Mouse (Mus musculus): ENCODE data around the gene Sdsl.
"Not testable (repeated sequence)": the region's sequence is repeated elsewhere in the genome, so short reads cannot be mapped to it uniquely, and the experiment has no call there.

Gene Sdsl

DNA sequence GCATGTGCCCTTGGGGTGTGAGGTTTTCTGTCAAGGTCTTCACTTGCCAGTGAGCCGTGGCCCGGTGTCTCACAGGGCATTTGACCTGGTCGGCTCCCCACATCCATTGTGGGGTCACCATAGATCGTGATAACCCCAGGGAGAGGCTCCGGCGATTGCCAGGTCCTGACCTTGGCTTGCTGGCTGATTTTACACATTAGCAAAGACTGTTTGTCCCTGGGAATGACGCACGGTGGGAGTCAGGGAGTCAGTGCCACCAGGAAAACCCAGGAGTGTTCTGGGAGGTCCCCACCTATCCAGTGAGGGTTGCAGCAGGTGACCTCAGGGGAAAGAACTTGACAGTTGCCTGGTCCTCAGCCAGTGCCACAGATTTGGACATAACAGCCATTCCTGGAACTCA lies at the start of gene Sdsl:
Sdsl (minus strand) TSS at position 41 of the 400 bp plus-strand sequence.
- DNase-seq (ENCODE audit: low spot score), result no peak

- no peak for DNase-seq (ENCODE audit: low spot score)
Observed at GRCm38 (mm10) chr5:120517552-120517951, 44.9 kb upstream of the Sdsl start.

DNA sequence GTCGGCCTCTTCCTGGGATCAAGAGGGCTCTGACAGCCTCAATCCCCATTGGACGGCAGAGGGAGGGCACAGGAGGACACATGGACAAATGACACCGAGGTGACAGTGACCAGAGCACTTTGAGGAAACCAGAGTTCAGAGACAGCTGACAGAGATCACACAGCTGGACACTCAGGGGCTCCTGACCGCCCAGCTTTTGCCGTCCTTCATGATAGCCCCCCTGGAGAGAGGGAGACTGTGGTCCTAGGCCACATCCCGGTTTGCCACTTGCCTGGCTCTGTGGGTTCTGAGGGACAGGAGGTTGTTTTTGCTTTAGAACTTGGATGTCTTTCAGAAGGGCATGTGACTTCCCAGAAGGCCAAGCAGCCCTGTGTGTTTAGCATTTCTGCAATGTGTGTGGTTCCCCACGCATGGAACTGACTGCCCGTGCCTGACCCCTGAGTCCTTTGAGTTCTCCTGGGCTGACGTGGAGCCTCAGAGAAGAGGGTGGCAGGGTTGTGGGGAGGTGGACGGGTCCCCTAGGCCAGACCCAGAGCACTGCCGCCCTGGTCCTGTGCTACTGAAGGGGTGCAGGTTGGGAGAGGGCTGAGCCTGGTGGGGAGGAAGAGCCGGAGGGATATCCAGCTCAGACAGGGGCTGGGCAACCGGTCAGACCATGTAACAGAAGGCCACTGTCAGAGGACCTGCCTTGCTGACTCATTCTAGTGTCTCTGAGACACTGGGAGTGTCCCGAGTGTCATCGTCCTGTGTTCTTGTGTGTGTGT lies 43.8 kb upstream of the Sdsl start:
- no peak for DNase-seq (ENCODE audit: low spot score)

GRCm38 (mm10) chr5:120515451-120515850 lies 42.8 kb upstream of the Sdsl start:
- DNase-seq (ENCODE audit: low spot score), result no peak

- DNase-seq (ENCODE audit: low spot score), result no peak
Observed at GRCm38 (mm10) chr5:120514754-120515153, 42.1 kb upstream of the Sdsl start.

DNA sequence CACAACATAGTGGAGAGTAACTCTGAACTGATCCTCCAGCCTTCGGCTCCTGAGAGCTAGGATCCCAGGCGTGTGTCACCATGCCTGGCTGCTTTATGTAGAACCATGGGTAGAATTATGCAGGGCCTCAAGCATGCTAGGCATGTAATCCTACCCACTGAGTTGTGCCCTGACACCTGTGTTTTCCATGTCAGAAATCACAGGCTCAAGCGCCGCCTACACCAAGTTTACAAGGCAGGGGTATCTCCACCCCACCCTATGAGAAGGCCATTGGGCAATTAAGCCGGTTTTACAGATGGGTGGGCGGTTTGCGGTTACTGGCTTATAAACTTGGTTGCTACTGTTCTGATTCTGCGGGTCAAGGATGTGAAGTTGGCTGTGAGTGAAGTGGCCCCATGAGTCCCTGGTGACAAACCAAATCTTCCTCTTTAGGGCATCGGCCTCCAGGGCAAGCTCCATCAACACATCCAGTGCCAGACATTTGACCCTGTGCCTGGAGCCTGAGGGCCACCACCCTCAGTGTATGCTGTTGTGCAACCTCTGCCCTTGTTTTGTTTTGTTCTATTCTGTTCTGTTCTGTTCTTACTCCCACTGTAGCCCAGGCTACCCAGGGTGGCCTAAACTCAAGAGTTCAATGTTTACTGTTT lies 41.5 kb upstream of the Sdsl start:
- no peak for DNase-seq (ENCODE audit: low spot score)

DNA sequence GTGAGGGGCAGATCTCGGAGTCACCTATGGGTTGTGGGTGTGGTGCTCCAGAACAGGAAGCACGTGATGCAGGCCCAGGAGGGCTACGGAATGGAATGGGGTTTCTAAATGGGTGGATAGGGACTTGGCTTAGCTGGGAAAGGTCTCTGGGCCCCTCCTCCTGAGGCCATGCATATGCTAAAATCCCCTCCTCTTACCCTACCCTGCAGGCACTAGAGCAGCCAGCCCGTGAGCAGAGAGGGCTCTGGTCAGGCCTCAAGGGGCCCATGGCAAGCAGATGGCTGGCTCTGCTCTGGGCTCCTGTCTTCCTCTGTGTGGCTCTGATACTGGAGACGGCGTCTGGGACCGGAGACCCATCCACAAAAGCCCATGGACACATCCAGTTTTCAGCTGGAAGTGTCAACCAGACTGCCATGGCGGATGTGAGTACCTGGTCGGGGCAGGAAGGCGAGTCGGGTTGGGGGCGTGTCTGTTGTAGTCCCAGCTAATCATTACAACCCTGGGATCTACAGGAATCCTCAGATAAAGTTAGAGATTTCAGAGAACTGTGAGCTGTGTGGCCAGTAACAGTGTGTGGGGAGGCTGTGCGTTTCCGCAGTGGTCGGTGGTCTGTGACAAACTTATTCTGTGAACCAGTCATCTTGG lies 40.4 kb upstream of the Sdsl start:
- no peak for DNase-seq (ENCODE audit: low spot score)

- no peak for DNase-seq (ENCODE audit: low spot score)
Observed at GRCm38 (mm10) chr5:120511643-120512220, 39.1 kb upstream of the Sdsl start.

DNA sequence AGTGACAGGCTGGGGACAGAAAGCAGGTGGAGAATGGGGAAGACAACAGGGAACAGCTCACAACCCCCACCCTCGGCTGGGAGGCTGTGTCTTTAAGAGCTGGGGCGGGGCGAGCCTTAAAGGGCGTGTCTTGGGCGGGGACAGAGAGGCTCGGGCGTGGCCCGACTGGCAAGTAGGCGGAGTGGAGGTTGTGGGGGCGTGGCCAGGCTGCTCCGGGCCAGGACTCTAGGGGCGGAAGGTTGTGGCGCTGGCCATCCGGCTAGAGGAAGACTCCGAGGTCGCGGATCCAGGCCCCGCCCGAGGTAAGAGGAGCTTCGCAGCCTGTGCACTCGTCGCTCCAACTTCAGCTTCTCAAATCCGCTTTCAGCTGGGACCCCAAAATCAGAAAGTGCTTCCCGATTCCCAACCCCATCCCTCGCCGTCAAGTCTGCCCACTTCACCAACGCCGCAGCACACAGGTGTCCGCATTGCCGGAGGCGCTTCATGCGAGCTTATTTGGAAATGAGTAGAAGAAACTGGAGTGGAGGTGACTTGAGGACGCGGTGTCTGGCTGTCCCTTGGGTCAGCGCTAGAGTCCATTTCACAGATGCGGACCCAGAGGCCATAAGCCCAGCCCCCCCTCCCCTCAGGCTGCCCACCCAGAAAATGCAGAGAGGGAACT lies 38.5 kb upstream of the Sdsl start, which contains the start of gene Slc8b1:
Slc8b1 (plus strand) TSS at position 187 of the 661 bp plus-strand sequence.
- peak; percentile 82 for DNase-seq (ENCODE audit: low spot score)

DNA sequence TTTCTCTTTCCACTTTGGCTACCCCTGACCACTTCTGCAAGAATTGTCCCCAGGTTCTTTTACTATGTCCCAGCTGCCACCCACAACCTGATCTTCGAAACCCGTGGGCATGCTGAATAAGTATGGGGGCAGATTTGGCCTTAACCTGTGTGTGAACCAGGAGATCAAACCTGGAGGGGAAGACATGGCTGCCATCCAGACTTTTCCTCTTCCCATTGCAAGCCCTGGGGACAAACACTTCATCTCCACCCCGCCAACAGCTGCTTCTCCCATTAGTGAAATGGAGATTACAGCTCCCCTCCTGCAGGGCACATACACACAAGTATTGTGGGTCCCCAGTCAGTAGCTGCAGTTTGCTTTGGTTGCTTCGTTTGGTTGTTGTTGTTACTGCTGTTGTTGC lies 34.7 kb upstream of the Sdsl start:
- no peak for DNase-seq (ENCODE audit: low spot score)

- no peak for DNase-seq (ENCODE audit: low spot score)
Observed at GRCm38 (mm10) chr5:120506490-120506889, 33.9 kb upstream of the Sdsl start.

- no peak for DNase-seq (ENCODE audit: low spot score)
Observed at GRCm38 (mm10) chr5:120505781-120506180, 33.2 kb upstream of the Sdsl start.

GRCm38 (mm10) chr5:120505368-120505767 lies 32.8 kb upstream of the Sdsl start:
- DNase-seq (ENCODE audit: low spot score), result peak; percentile 50

GRCm38 (mm10) chr5:120503144-120503795 lies 30.7 kb upstream of the Sdsl start, which contains the start of gene Plbd2:
Gene Plbd2 (minus strand): TSS chr5:120503625.
- DNase-seq (ENCODE audit: low spot score), result peak; percentile 61

DNA sequence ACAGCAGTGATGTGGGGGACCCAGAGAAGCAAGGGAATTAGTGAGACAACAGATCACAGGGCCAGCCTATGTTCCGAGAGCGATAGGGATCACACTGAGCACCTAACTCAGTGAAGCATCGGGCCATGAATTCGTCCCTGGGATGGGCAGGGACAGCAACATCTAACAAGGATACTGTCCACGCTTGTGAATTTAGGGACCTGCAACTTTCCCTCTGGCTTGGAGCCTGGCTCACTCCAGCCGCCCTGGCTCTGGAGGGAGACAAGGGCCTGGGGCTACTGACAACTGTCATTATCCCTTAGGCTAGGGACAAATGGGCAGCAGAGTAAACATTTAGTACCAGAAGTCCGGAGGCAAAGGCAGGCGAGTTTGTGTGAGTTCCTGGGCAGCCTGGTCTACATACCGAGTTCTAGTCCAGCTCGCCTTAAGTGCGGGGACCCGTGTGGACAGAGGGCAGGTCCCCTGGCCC lies 30.1 kb upstream of the Sdsl start:
- DNase-seq (ENCODE audit: low spot score), result no peak

DNA sequence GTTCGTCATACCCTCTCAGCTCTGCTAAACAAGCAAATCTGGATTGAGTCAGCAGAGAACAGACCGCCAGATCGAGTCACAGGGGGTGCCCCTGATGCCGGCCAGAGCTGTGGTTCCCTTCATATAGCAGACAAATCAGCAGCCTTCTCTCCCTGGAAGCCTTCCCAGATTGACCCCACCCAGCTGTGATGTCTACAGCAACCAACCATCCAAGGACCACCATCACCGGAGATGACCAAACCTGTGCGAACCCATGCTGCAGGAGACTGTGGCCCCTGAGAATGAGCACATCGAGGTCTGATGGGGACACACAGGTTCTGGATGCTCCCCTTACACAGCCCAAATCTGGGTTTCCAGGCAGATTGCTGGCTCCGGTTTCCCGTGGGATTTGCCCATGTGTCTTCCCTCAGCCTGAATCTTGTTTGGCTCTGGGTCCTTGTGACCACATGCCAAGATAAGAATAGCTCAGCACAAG lies 29.6 kb upstream of the Sdsl start:
- DNase-seq (ENCODE audit: low spot score), result no peak

GRCm38 (mm10) chr5:120500609-120501008 lies 28.0 kb upstream of the Sdsl start:
- not testable (repeated sequence) for DNase-seq (ENCODE audit: low spot score)

DNA sequence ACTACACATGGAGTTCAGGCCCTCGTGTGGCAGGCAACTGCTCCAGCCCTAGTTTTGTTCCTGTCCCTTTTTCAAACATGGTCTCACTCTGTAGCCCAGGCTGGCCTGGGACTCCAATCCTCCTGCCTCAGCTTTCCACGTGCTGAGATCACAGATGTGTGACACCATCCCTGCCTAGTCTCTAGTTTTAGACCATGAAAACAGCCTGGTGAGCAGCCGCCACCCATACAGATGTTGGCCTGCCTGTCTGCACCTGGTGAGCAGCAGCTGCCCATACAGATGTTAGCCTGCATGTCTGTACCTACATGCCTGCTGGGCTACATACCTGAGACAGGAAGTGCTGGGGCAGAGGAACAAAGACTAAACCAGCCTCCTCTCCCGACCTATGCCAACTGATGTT lies 26.6 kb upstream of the Sdsl start:
- DNase-seq (ENCODE audit: low spot score), result no peak

DNA sequence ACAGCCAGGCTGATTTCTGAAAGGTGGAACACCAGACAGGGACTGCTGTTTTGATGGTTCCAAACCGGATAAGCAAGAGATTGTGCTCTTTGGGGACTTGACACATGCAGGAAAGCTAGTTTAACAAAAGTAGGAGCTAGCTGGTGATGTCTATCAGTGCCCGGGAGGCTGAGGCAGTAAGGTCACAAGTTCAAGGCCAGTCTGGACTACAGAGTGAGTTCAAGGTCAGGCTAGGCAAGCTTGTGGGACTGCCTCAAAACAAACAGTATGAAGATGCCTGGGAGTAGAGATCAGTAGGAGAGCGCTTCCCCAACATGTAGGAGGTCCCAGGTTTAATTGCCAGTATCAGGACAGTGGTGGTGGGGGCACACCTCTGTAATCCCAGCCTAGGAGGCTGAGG lies 24.5 kb upstream of the Sdsl start:
- no peak for DNase-seq (ENCODE audit: low spot score)

- no peak for DNase-seq (ENCODE audit: low spot score)
Observed at GRCm38 (mm10) chr5:120495703-120496226, 23.2 kb upstream of the Sdsl start.
